8 mouse cellular contexts compared by ENCODE assay signal in genomic region chr11:69999666-70000065, GRCm38 (mm10). TPM values are rescaled to one million over a fixed set of nuclear protein-coding genes. Genes with fewer than 3 reads are reported as not detected.
DNase-seq lines count a peak whose midpoint lies in the region; ATAC-seq and TF ChIP-seq lines count a peak whose summit lies in the region.

No protein-coding gene starts in this region.

- ATAC-seq in forebrain, embryonic 16.5 days: no peak
- ATAC-seq in limb, embryonic 15.5 days (ENCODE audit: insufficient number of reproducible peaks, low FRiP score, low TSS enrichment, low read depth): no peak
- no peak for ATAC-seq in stomach, postnatal 0 days (ENCODE audit: low FRiP score, low TSS enrichment)

- TF ChIP-seq POLR2A in spleen, adult 2 months (IDR thresholded peaks at IDR 0.05; ENCODE audit: low read depth, low read length): no peak

- WGBS in forebrain, embryonic 10.5 days: 90% methylated on average over 8 of the region's 8 CpGs
- WGBS in forebrain, embryonic 16.5 days: 82% methylated on average over 8 of the region's 8 CpGs
- WGBS in spleen, adult 2 months: 77% methylated on average over 8 of the region's 8 CpGs
- 70% methylated on average over 8 of the region's 8 CpGs for WGBS in limb, embryonic 15.5 days
- 82% methylated on average over 8 of the region's 8 CpGs for WGBS in stomach, postnatal 0 days

- TF ChIP-seq CTCF in spleen, adult 2 months (IDR thresholded peaks at IDR 0.05; ENCODE audit: extremely low read depth, insufficient read depth, insufficient read length, insufficient replicate concordance): no peak
- no peak for TF ChIP-seq CTCF in stomach, postnatal 0 days (IDR thresholded peaks at IDR 0.05; ENCODE audit: low read depth)

- no peak overlapping the region for H3K9ac ChIP-seq in forebrain, embryonic 16.5 days (replicated peaks; ENCODE audit: low read depth, low read length)
- H3K9ac ChIP-seq in limb, embryonic 15.5 days: no peak overlapping the region
- no peak overlapping the region for H3K9ac ChIP-seq in stomach, postnatal 0 days (ENCODE audit: low read length)

- H3K4me2 ChIP-seq in forebrain, embryonic 16.5 days (ENCODE audit: low read length): no peak overlapping the region
- no peak overlapping the region for H3K4me2 ChIP-seq in limb, embryonic 15.5 days
- H3K4me2 ChIP-seq in stomach, postnatal 0 days (replicated peaks; ENCODE audit: low read depth): no peak overlapping the region

- H3K9me3 ChIP-seq in forebrain, embryonic 10.5 days: no peaks in the 10 kb centered on the region
- no peaks in the 10 kb centered on the region for H3K9me3 ChIP-seq in forebrain, embryonic 16.5 days (ENCODE audit: control insufficient read depth, low read length)
- no peaks in the 10 kb centered on the region for H3K9me3 ChIP-seq in limb, embryonic 15.5 days
- no peaks in the 10 kb centered on the region for H3K9me3 ChIP-seq in stomach, postnatal 0 days (ENCODE audit: control insufficient read depth, low read length)

- H3K36me3 ChIP-seq in forebrain, embryonic 10.5 days (replicated peaks): peaks cover 42% of the 10 kb centered on the region
- H3K36me3 ChIP-seq in forebrain, embryonic 16.5 days (ENCODE audit: control insufficient read depth, insufficient read depth): peaks cover 11% of the 10 kb centered on the region
- peaks cover 19% of the 10 kb centered on the region for H3K36me3 ChIP-seq in spleen, adult 2 months (ENCODE audit: control insufficient read depth, insufficient read depth, low read length)
- peaks cover 30% of the 10 kb centered on the region for H3K36me3 ChIP-seq in limb, embryonic 15.5 days
- H3K36me3 ChIP-seq in stomach, postnatal 0 days (ENCODE audit: control insufficient read depth, insufficient read depth, low read length): peaks cover 16% of the 10 kb centered on the region

- peaks cover 69% of the 10 kb centered on the region for H3K4me1 ChIP-seq in forebrain, embryonic 10.5 days
- peaks cover 42% of the 10 kb centered on the region for H3K4me1 ChIP-seq in forebrain, embryonic 16.5 days (replicated peaks; ENCODE audit: control insufficient read depth, insufficient read depth, low read length)
- peaks cover 8% of the 10 kb centered on the region; the same call in 1 of the 2 replicates for H3K4me1 ChIP-seq in spleen, adult 2 months (ENCODE audit: control insufficient read depth, insufficient read depth, insufficient read length)
- peaks cover 57% of the 10 kb centered on the region for H3K4me1 ChIP-seq in limb, embryonic 15.5 days
- H3K4me1 ChIP-seq in stomach, postnatal 0 days (replicated peaks; ENCODE audit: control insufficient read depth, insufficient read depth): no peaks in the 10 kb centered on the region

- no peak for TF ChIP-seq EP300 in stomach, postnatal 0 days (optimal IDR thresholded peaks at IDR 0.05)

- no peak for DNase-seq in forebrain, embryonic 10.5 days (ENCODE audit: extremely low spot score, low spot score)
- DNase-seq in spleen, adult 2 months (ENCODE audit: low read depth in 1 of 2, low spot score in 2 of 2): no peak
- no peak for DNase-seq in spleen, postnatal 14 days (ENCODE audit: low spot score in 2 of 2)
- no peak for DNase-seq in stomach, postnatal 0 days (ENCODE audit: low spot score)
- no peak for DNase-seq in right cerebral cortex, postnatal 4 days
- DNase-seq in cerebellum, postnatal 14 days: no peak

- H3K27me3 ChIP-seq in forebrain, embryonic 10.5 days (ENCODE audit: poor library complexity, severe bottlenecking): no peaks in the 10 kb centered on the region
- no peaks in the 10 kb centered on the region for H3K27me3 ChIP-seq in forebrain, embryonic 16.5 days (replicated peaks; ENCODE audit: control insufficient read depth, insufficient read depth, low read length)
- no peaks in the 10 kb centered on the region for H3K27me3 ChIP-seq in spleen, adult 2 months (ENCODE audit: control insufficient read depth, insufficient read depth, low read length)
- no peaks in the 10 kb centered on the region for H3K27me3 ChIP-seq in limb, embryonic 15.5 days
- H3K27me3 ChIP-seq in stomach, postnatal 0 days (ENCODE audit: control insufficient read depth, insufficient read depth, low read length): no peaks in the 10 kb centered on the region

- H3K4me3 ChIP-seq in forebrain, embryonic 10.5 days: peak overlapping the region; percentile 95; the same call in 1 of the 2 replicates
- no peak overlapping the region for H3K4me3 ChIP-seq in forebrain, embryonic 16.5 days (replicated peaks; ENCODE audit: low read length)
- H3K4me3 ChIP-seq in spleen, adult 2 months (ENCODE audit: extremely low read depth, insufficient read depth, insufficient read length): no peak overlapping the region
- H3K4me3 ChIP-seq in limb, embryonic 15.5 days: peak overlapping the region; percentile 88; the same call in 1 of the 2 replicates
- H3K4me3 ChIP-seq in stomach, postnatal 0 days (ENCODE audit: low read depth, low read length): no peak overlapping the region

- 0 out of 2 replicates have a peak overlapping the region, but pooled peaks have one; percentile 95 for H3K27ac ChIP-seq in forebrain, embryonic 10.5 days
- H3K27ac ChIP-seq in forebrain, embryonic 16.5 days (ENCODE audit: low read length): no peak overlapping the region; the same call in 1 of the 2 replicates
- H3K27ac ChIP-seq in spleen, adult 2 months (ENCODE audit: insufficient read depth, low read length): peak overlapping the region; percentile 19
- H3K27ac ChIP-seq in limb, embryonic 15.5 days: peak overlapping the region; percentile 98
- 0 out of 2 replicates have a peak overlapping the region, but pooled peaks have one; percentile 35 for H3K27ac ChIP-seq in stomach, postnatal 0 days (replicated peaks)

RNA-seq across cellular contexts. Expression of gene Dvl2, which starts 0.7 kb away (rescaled TPM):
- 44.3 and 51.6 TPM in 2 replicates for polyA plus RNA-seq in forebrain, embryonic 10.5 days (2016; fragmentation: Nextera tagmentation; extraction: Ambion mirVana)
- 34.6 and 34.7 TPM in 2 replicates for polyA plus RNA-seq in forebrain, embryonic 16.5 days (2015; fragmentation: Nextera tagmentation; extraction: Ambion mirVana)
- polyA plus RNA-seq in spleen, adult 2 months (2012; rRNA removed): 21.4 and 22.3 TPM in 2 replicates
- 42.2 and 43.1 TPM in 2 replicates for polyA plus RNA-seq in limb, embryonic 15.5 days (2015; fragmentation: Nextera tagmentation; extraction: Ambion mirVana)
- polyA plus RNA-seq in stomach, postnatal 0 days (2015; fragmentation: Nextera tagmentation; extraction: Ambion mirVana): 9.8 and 11.1 TPM in 2 replicates

RNA-seq across cellular contexts. Expression of gene Phf23, which starts 4.1 kb away (rescaled TPM):
- 94.5 and 96.2 TPM in 2 replicates for polyA plus RNA-seq in forebrain, embryonic 10.5 days (2016; fragmentation: Nextera tagmentation; extraction: Ambion mirVana)
- 63.7 and 66.8 TPM in 2 replicates for polyA plus RNA-seq in forebrain, embryonic 16.5 days (2015; fragmentation: Nextera tagmentation; extraction: Ambion mirVana)
- polyA plus RNA-seq in spleen, adult 2 months (2012; rRNA removed): 13.8 and 21.4 TPM in 2 replicates
- 72.2 and 81.6 TPM in 2 replicates for polyA plus RNA-seq in limb, embryonic 15.5 days (2015; fragmentation: Nextera tagmentation; extraction: Ambion mirVana)
- 34.4 and 38.5 TPM in 2 replicates for polyA plus RNA-seq in stomach, postnatal 0 days (2015; fragmentation: Nextera tagmentation; extraction: Ambion mirVana)

RNA-seq across cellular contexts. Expression of gene Gabarap, which starts 8.7 kb away (rescaled TPM):
- polyA plus RNA-seq in forebrain, embryonic 10.5 days (2016; fragmentation: Nextera tagmentation; extraction: Ambion mirVana): 318 and 331 TPM in 2 replicates
- polyA plus RNA-seq in forebrain, embryonic 16.5 days (2015; fragmentation: Nextera tagmentation; extraction: Ambion mirVana): 563 and 565 TPM in 2 replicates
- 235 and 251 TPM in 2 replicates for polyA plus RNA-seq in spleen, adult 2 months (2012; rRNA removed)
- polyA plus RNA-seq in limb, embryonic 15.5 days (2015; fragmentation: Nextera tagmentation; extraction: Ambion mirVana): 545 and 568 TPM in 2 replicates
- 536 and 544 TPM in 2 replicates for polyA plus RNA-seq in stomach, postnatal 0 days (2015; fragmentation: Nextera tagmentation; extraction: Ambion mirVana)

RNA-seq across cellular contexts. Expression of gene Acadvl, which starts 15.5 kb away (rescaled TPM):
- polyA plus RNA-seq in forebrain, embryonic 10.5 days (2016; fragmentation: Nextera tagmentation; extraction: Ambion mirVana): 41.0 and 44.1 TPM in 2 replicates
- polyA plus RNA-seq in forebrain, embryonic 16.5 days (2015; fragmentation: Nextera tagmentation; extraction: Ambion mirVana): 60.2 and 60.6 TPM in 2 replicates
- polyA plus RNA-seq in spleen, adult 2 months (2012; rRNA removed): 29.5 and 37.0 TPM in 2 replicates
- 92.2 and 100 TPM in 2 replicates for polyA plus RNA-seq in limb, embryonic 15.5 days (2015; fragmentation: Nextera tagmentation; extraction: Ambion mirVana)
- polyA plus RNA-seq in stomach, postnatal 0 days (2015; fragmentation: Nextera tagmentation; extraction: Ambion mirVana): 136 and 143 TPM in 2 replicates

RNA-seq across cellular contexts. Expression of gene Dlg4, which starts 17.1 kb away (rescaled TPM):
- polyA plus RNA-seq in forebrain, embryonic 10.5 days (2016; fragmentation: Nextera tagmentation; extraction: Ambion mirVana): 13.8 and 15.5 TPM in 2 replicates
- 25.6 and 32.7 TPM in 2 replicates for polyA plus RNA-seq in forebrain, embryonic 16.5 days (2015; fragmentation: Nextera tagmentation; extraction: Ambion mirVana)
- polyA plus RNA-seq in spleen, adult 2 months (2012; rRNA removed): 10.3 and 13.3 TPM in 2 replicates
- 9.6 and 10.7 TPM in 2 replicates for polyA plus RNA-seq in limb, embryonic 15.5 days (2015; fragmentation: Nextera tagmentation; extraction: Ambion mirVana)
- 2.6 and 3.9 TPM in 2 replicates for polyA plus RNA-seq in stomach, postnatal 0 days (2015; fragmentation: Nextera tagmentation; extraction: Ambion mirVana)

Comparison
In these comparisons a context has a peak if more than half of its experiments do, and no peak if none do; other contexts are left out.
1. H3K4me3 ChIP-seq: peak in forebrain, embryonic 10.5 days (single experiment) and limb, embryonic 15.5 days (single experiment); none in forebrain, embryonic 16.5 days (single experiment), spleen, adult 2 months (single experiment) and stomach, postnatal 0 days (single experiment).